Mouse (Mus musculus) cerebellum, adult 2 months (tissue): Measurements from ENCODE around the gene Diras1. TPM values are rescaled to one million over a fixed set of nuclear protein-coding genes. Genes with fewer than 3 reads are reported as not detected.

Experiments
- DNase-seq, 2 experiments: peaks; one replicate each; pipeline ENCODE4 v3.0.0; 2021
- H3K27ac ChIP-seq: fragments of 200-500 bp; 2 replicates; pipeline ENCODE4 v1.5.1; 2012; ENCODE audit warnings: low read length, control low read depth, inconsistent platforms; ENCODE audit not compliant: insufficient read depth
- H3K27me3 ChIP-seq: fragments of 200-500 bp; 2 replicates; pipeline ENCODE4 v1.6.1; 2012; ENCODE audit warnings: inconsistent platforms, mild to moderate bottlenecking, low read length, moderate library complexity; ENCODE audit not compliant: control insufficient read depth, insufficient read depth
- H3K4me1 ChIP-seq: fragments of 200-500 bp; 2 replicates; pipeline ENCODE4 v1.6.1; 2011; ENCODE audit warnings: low read length; ENCODE audit not compliant: control insufficient read depth, insufficient read depth
- H3K4me3 ChIP-seq: fragments of 200-500 bp; replicated peaks from 2 replicates; pipeline ENCODE3; 2011; ENCODE audit warnings: mild to moderate bottlenecking, low read depth, low read length, control low read depth; ENCODE audit not compliant: insufficient read depth
- CTCF ChIP-seq: fragments of 200-500 bp; IDR thresholded peaks from 2 replicates; pipeline ENCODE4 v1.5.1; 2011; ENCODE audit warnings: low read depth, mild to moderate bottlenecking, control low read depth, low read length, moderate library complexity, borderline replicate concordance; ENCODE audit not compliant: insufficient read depth
- POLR2A ChIP-seq: fragments of 200-500 bp; IDR thresholded peaks from 2 replicates; pipeline ENCODE4 v1.6.1; 2011; ENCODE audit warnings: low read length, control low read depth, borderline replicate concordance; ENCODE audit not compliant: insufficient read depth
- WGBS: fragments of 180-500 bp; shearing (Covaris S2); methylation state at CpG from one replicate; pipeline ENCODE4 v1.1.7; 2018; 5-methylcytosine and 5-hydroxymethylcytosine counted together
- polyA plus RNA-seq: library from polyadenylated mRNA; depleted of rRNA; stranded (reverse); fragments of >200 nt; gene quantifications from 2 replicates; pipeline ENCODE4 v1.2.3, GENCODE M21; 2012; rRNA removed

Gene Diras1
- polyA plus RNA-seq, 1 experiment: 136 TPM

DNA sequence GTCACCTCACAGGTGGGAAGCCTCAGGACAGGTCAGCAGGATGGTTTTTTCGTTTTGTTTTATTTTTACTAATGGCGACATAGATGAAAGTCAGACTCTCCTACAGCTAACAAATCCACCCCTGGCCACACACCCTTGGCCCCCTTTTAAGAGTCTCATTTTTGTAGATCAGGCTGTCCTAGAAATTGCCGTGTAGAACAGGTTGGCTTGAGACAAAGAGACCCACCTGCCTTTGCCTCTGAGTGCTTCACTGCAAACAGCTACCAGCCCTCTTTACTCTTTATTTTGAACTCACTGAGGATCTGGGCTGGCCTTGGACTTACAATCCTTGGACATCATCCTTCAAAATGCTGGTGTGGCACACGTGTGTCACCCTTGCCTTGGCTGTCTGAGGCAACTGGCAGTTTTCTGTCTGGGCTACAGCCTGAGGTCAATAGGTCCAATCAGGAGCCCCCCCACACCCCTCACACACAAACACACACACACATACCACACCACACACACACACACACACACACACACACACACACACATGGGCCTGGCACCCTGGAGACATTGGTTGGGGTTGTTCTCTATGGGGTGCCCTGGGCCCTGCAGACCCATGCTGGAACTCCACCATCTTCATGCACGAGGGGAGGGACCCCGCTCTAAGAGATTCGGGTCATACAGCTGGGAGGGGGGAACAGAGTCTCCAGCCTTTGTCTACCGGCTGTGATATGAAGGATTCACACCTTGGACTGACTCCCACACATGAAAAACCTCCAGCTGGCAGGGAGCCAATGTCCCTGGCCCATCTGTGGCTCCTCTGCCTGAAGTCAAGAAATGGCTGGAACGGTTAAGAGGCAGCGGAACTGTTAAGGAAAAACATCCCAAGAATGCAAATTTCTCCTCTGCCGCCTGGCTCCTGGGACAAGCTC lies 53.1 kb downstream of the Diras1 start:
- Histone ChIP-seq H3K27me3 (no peaks in the 10 kb centered on the region), H3K4me3 (no peak overlapping the region), H3K27ac (no peak overlapping the region), H3K4me1 (peaks cover 19% of the 10 kb centered on the region)
- 35% methylated on average over 11 of the region's 11 CpGs for WGBS
- peak; percentile 83 to 87 for DNase-seq
- TF ChIP-seq POLR2A: no peak
- no peak for TF ChIP-seq CTCF

DNA sequence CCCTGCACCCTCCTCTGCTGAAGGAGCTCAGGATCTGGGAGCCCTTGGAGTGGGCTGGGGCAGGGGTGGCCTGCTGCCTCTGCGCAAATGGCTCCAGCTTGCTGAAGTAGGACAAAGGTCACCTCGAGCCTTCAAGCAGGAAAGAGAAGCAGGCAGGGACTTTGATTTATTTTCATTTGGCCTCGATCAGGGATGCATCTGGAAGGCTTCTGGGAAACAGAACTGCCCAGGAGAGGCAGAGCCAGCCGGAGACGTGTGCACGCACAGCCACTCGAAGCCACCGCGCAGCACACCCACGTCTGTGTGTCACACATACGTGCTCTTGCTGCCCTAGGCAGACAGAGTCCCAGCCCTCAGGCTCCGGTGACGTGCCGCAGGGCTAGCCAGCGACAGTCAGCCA lies 53.9 kb downstream of the Diras1 start:
- WGBS: 86% methylated on average over 15 of the region's 15 CpGs
- no peak overlapping the region for H3K4me3 ChIP-seq
- TF ChIP-seq CTCF (no peak), POLR2A (no peak)
- peaks cover 19% of the 10 kb centered on the region for H3K4me1 ChIP-seq
- no peak overlapping the region for H3K27ac ChIP-seq
- DNase-seq: no peak
- H3K27me3 ChIP-seq: no peaks in the 10 kb centered on the region

DNA sequence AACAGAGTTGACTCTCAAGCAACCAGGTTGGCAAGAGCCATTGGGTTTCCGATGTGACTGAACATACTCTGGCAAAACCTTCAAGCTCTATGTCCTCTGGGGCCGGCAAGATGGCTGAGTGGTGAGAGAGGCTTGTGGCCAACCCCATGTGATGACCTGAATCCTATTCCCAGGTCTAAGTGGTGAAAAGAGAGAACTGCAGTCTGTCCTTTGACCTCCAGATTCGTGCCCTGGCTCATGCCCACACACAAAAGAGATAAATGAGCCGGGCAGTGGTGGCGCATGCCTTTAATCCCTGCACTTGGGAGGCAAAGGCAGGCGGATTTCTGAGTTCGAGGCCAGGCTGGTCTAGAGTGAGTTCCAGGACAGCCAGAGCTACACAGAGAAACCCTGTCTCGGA lies 55.3 kb downstream of the Diras1 start:
- no peaks in the 10 kb centered on the region for H3K27me3 ChIP-seq
- DNase-seq: no peak
- H3K4me1 ChIP-seq: peaks cover 19% of the 10 kb centered on the region
- no peak for TF ChIP-seq POLR2A
- no peak for TF ChIP-seq CTCF
- no peak overlapping the region for H3K27ac ChIP-seq
- H3K4me3 ChIP-seq: no peak overlapping the region
- 90% methylated on average over 8 of the region's 8 CpGs for WGBS

Other genes with a start within 250 kb of the Diras1 start
- 52.0 and 66.4 TPM in 2 replicates for gene Sf3a2, start 227.5 kb downstream of the Diras1 start, polyA plus RNA-seq
- gene Plekhj1, start 227.0 kb downstream of the Diras1 start, polyA plus RNA-seq: 106 and 122 TPM in 2 replicates
- 3.0 and 4.3 TPM in 2 replicates for gene Amh, start 220.4 kb downstream of the Diras1 start, polyA plus RNA-seq
- 0.27 and 0.38 TPM in 2 replicates for gene Jsrp1, start 212.2 kb downstream of the Diras1 start, polyA plus RNA-seq
- 776 and 779 TPM in 2 replicates for gene Oaz1, start 199.0 kb downstream of the Diras1 start, polyA plus RNA-seq
- 54.4 and 69.1 TPM in 2 replicates for gene Lingo3, start 181.6 kb downstream of the Diras1 start, polyA plus RNA-seq
- gene Lsm7, start 170.5 kb downstream of the Diras1 start, polyA plus RNA-seq: 213 and 215 TPM in 2 replicates
- 123 and 132 TPM in 2 replicates for gene Sppl2b, start 170.4 kb downstream of the Diras1 start, polyA plus RNA-seq
- 0.41 and 0.74 TPM in 2 replicates for gene Tmprss9, start 153.8 kb downstream of the Diras1 start, polyA plus RNA-seq
- 208 and 217 TPM in 2 replicates for gene Timm13, start 124.7 kb downstream of the Diras1 start, polyA plus RNA-seq
- gene Lmnb2, start 107.4 kb downstream of the Diras1 start, polyA plus RNA-seq: 39.0 and 42.8 TPM in 2 replicates
- 30.6 and 33.3 TPM in 2 replicates for gene Gadd45b, start 95.6 kb downstream of the Diras1 start, polyA plus RNA-seq
- gene Gng7, start 10.7 kb downstream of the Diras1 start, polyA plus RNA-seq: 21.0 and 23.0 TPM in 2 replicates
- 75.2 and 77.0 TPM in 2 replicates for gene Slc39a3, start 11.8 kb upstream of the Diras1 start, polyA plus RNA-seq
- 231 and 240 TPM in 2 replicates for gene Sgta, start 34.5 kb upstream of the Diras1 start, polyA plus RNA-seq
- 54.7 and 55.3 TPM in 2 replicates for gene Thop1, start 44.4 kb upstream of the Diras1 start, polyA plus RNA-seq
- gene Creb3l3, start 73.2 kb upstream of the Diras1 start, polyA plus RNA-seq: 0.33 and 0.41 TPM in 2 replicates
- 161 and 187 TPM in 2 replicates for gene Map2k2, start 80.3 kb upstream of the Diras1 start, polyA plus RNA-seq
- 61.6 and 62.9 TPM in 2 replicates for gene Zbtb7a, start 109.6 kb upstream of the Diras1 start, polyA plus RNA-seq
- 34.8 and 36.0 TPM in 2 replicates for gene Pias4, start 142.3 kb upstream of the Diras1 start, polyA plus RNA-seq
- 1,163 and 1,164 TPM in 2 replicates for gene Eef2, start 151.0 kb upstream of the Diras1 start, polyA plus RNA-seq
- gene Dapk3, start 157.3 kb upstream of the Diras1 start, polyA plus RNA-seq: 70.7 and 73.0 TPM in 2 replicates
- gene 4930442H23Rik, start 158.2 kb upstream of the Diras1 start, polyA plus RNA-seq: not detected in 2 replicates
- 0.16 and 0.33 TPM in 2 replicates for gene Nmrk2, start 176.4 kb upstream of the Diras1 start, polyA plus RNA-seq
- gene Atcay, start 205.2 kb upstream of the Diras1 start, polyA plus RNA-seq: 115 and 122 TPM in 2 replicates
- gene Zfr2, start 207.5 kb upstream of the Diras1 start, polyA plus RNA-seq: 77.6 and 79.6 TPM in 2 replicates
- 124 and 141 TPM in 2 replicates for gene Matk, start 227.3 kb upstream of the Diras1 start, polyA plus RNA-seq
- 81.4 and 84.9 TPM in 2 replicates for gene Mrpl54, start 241.3 kb upstream of the Diras1 start, polyA plus RNA-seq
- 61.8 and 63.9 TPM in 2 replicates for gene Apba3, start 241.3 kb upstream of the Diras1 start, polyA plus RNA-seq